Mouse (Mus musculus): ENCODE measurements at regions not wholly inside any gene's neighbourhood (a gene's known extent, or its start where the extent isn't known, plus 50 kb on each side); places are given as distances from the start of the nearest gene placed in this dataset.

- Histone ChIP-seq H3K9ac (ENCODE audit: low read depth, low read length) (no peak overlapping the region), H3K9me3 (ENCODE audit: control insufficient read depth, low read length) (no peaks in the 10 kb centered on the region), H3K36me3 (ENCODE audit: control insufficient read depth, insufficient read depth, low read length) (no peaks in the 10 kb centered on the region), H3K4me1 (ENCODE audit: control insufficient read depth, insufficient read depth, low read length) (no peaks in the 10 kb centered on the region), H3K4me3 (ENCODE audit: low read length) (no peak overlapping the region), H3K4me2 (ENCODE audit: low read depth, low read length) (no peak overlapping the region), H3K27ac (ENCODE audit: low read length) (no peak overlapping the region), H3K27me3 (replicated peaks; ENCODE audit: control insufficient read depth, insufficient read depth, low read length) (no peaks in the 10 kb centered on the region)
- 68% methylated on average over 4 of the region's 4 CpGs for WGBS
- no peak for ATAC-seq
These were observed 252.4 kb upstream of the Habp2 start for GRCm38 (mm10) chr19:56034552-56034951.

GRCm38 (mm10) chr19:56037584-56037983 is 249.4 kb upstream of the Habp2 start:
- H3K9ac ChIP-seq (ENCODE audit: low read depth, low read length): no peak overlapping the region
- no peaks in the 10 kb centered on the region for H3K9me3 ChIP-seq (ENCODE audit: control insufficient read depth, low read length)
- 72% methylated on average over 3 of the region's 3 CpGs for WGBS
- no peaks in the 10 kb centered on the region for H3K4me1 ChIP-seq (ENCODE audit: control insufficient read depth, insufficient read depth, low read length)
- H3K27me3 ChIP-seq (replicated peaks; ENCODE audit: control insufficient read depth, insufficient read depth, low read length): no peaks in the 10 kb centered on the region
- H3K36me3 ChIP-seq (ENCODE audit: control insufficient read depth, insufficient read depth, low read length): no peaks in the 10 kb centered on the region
- no peak overlapping the region for H3K4me3 ChIP-seq (ENCODE audit: low read length)
- no peak overlapping the region for H3K4me2 ChIP-seq (ENCODE audit: low read depth, low read length)
- ATAC-seq: no peak
- no peak overlapping the region for H3K27ac ChIP-seq (ENCODE audit: low read length)

- H3K4me2 ChIP-seq (ENCODE audit: low read depth, low read length): no peak overlapping the region
- 73% methylated on average over 17 of the region's 17 CpGs for WGBS
- no peak overlapping the region for H3K27ac ChIP-seq (ENCODE audit: low read length)
- H3K4me1 ChIP-seq (ENCODE audit: control insufficient read depth, insufficient read depth, low read length): no peaks in the 10 kb centered on the region
- H3K36me3 ChIP-seq (ENCODE audit: control insufficient read depth, insufficient read depth, low read length): no peaks in the 10 kb centered on the region
- no peak overlapping the region for H3K9ac ChIP-seq (ENCODE audit: low read depth, low read length)
- H3K27me3 ChIP-seq (replicated peaks; ENCODE audit: control insufficient read depth, insufficient read depth, low read length): no peaks in the 10 kb centered on the region
- H3K9me3 ChIP-seq (ENCODE audit: control insufficient read depth, low read length): no peaks in the 10 kb centered on the region
- H3K4me3 ChIP-seq (ENCODE audit: low read length): no peak overlapping the region
- no peak for ATAC-seq
These were observed 247.6 kb upstream of the Habp2 start for GRCm38 (mm10) chr19:56039091-56040004.

- no peak for ATAC-seq
These were observed 245.0 kb upstream of the Habp2 start for GRCm38 (mm10) chr19:56041930-56042329.

GRCm38 (mm10) chr19:56046784-56047390 is 240.1 kb upstream of the Habp2 start:
- Histone ChIP-seq H3K4me3 (ENCODE audit: low read length) (no peak overlapping the region), H3K27ac (ENCODE audit: low read length) (no peak overlapping the region), H3K36me3 (ENCODE audit: control insufficient read depth, insufficient read depth, low read length) (no peaks in the 10 kb centered on the region), H3K4me1 (ENCODE audit: control insufficient read depth, insufficient read depth, low read length) (no peaks in the 10 kb centered on the region), H3K27me3 (replicated peaks; ENCODE audit: control insufficient read depth, insufficient read depth, low read length) (no peaks in the 10 kb centered on the region), H3K9me3 (ENCODE audit: control insufficient read depth, low read length) (no peaks in the 10 kb centered on the region), H3K9ac (ENCODE audit: low read depth, low read length) (no peak overlapping the region), H3K4me2 (ENCODE audit: low read depth, low read length) (no peak overlapping the region)
- ATAC-seq: no peak
- 84% methylated on average over 16 of the region's 16 CpGs for WGBS

More at GRCm38 (mm10) chr19:56041930-56042329, 245.0 kb upstream of the Habp2 start:
- Histone ChIP-seq H3K36me3 (ENCODE audit: control insufficient read depth, insufficient read depth, low read length) (no peaks in the 10 kb centered on the region), H3K27ac (ENCODE audit: low read length) (no peak overlapping the region), H3K9ac (ENCODE audit: low read depth, low read length) (no peak overlapping the region), H3K9me3 (ENCODE audit: control insufficient read depth, low read length) (no peaks in the 10 kb centered on the region), H3K4me1 (ENCODE audit: control insufficient read depth, insufficient read depth, low read length) (no peaks in the 10 kb centered on the region), H3K27me3 (replicated peaks; ENCODE audit: control insufficient read depth, insufficient read depth, low read length) (no peaks in the 10 kb centered on the region), H3K4me3 (ENCODE audit: low read length) (no peak overlapping the region), H3K4me2 (ENCODE audit: low read depth, low read length) (no peak overlapping the region)
- WGBS: 89% methylated on average over 3 of the region's 3 CpGs

- Histone ChIP-seq H3K9me3 (ENCODE audit: control insufficient read depth, low read length) (no peaks in the 10 kb centered on the region), H3K27me3 (replicated peaks; ENCODE audit: control insufficient read depth, insufficient read depth, low read length) (no peaks in the 10 kb centered on the region), H3K9ac (ENCODE audit: low read depth, low read length) (no peak overlapping the region), H3K4me1 (ENCODE audit: control insufficient read depth, insufficient read depth, low read length) (no peaks in the 10 kb centered on the region), H3K36me3 (ENCODE audit: control insufficient read depth, insufficient read depth, low read length) (no peaks in the 10 kb centered on the region), H3K4me3 (ENCODE audit: low read length) (no peak overlapping the region), H3K27ac (ENCODE audit: low read length) (no peak overlapping the region), H3K4me2 (ENCODE audit: low read depth, low read length) (no peak overlapping the region)
- ATAC-seq: no peak
- 92% methylated on average over 8 of the region's 8 CpGs for WGBS
These were observed 232.8 kb upstream of the Habp2 start for GRCm38 (mm10) chr19:56054186-56054585.

GRCm38 (mm10) chr19:56056397-56056796 is 230.5 kb upstream of the Habp2 start:
- no peaks in the 10 kb centered on the region for H3K36me3 ChIP-seq (ENCODE audit: control insufficient read depth, insufficient read depth, low read length)
- no peak overlapping the region for H3K27ac ChIP-seq (ENCODE audit: low read length)
- H3K4me2 ChIP-seq (ENCODE audit: low read depth, low read length): no peak overlapping the region
- no peak for ATAC-seq
- no peak overlapping the region for H3K4me3 ChIP-seq (ENCODE audit: low read length)
- no peaks in the 10 kb centered on the region for H3K4me1 ChIP-seq (ENCODE audit: control insufficient read depth, insufficient read depth, low read length)
- 76% methylated on average over 6 of the region's 6 CpGs for WGBS
- H3K9me3 ChIP-seq (ENCODE audit: control insufficient read depth, low read length): no peaks in the 10 kb centered on the region
- no peak overlapping the region for H3K9ac ChIP-seq (ENCODE audit: low read depth, low read length)
- H3K27me3 ChIP-seq (replicated peaks; ENCODE audit: control insufficient read depth, insufficient read depth, low read length): no peaks in the 10 kb centered on the region

GRCm38 (mm10) chr19:56061882-56062540 is 224.9 kb upstream of the Habp2 start:
- WGBS: 67% methylated on average over 10 of the region's 10 CpGs
- no peak overlapping the region for H3K4me3 ChIP-seq (ENCODE audit: low read length)
- no peak overlapping the region for H3K4me2 ChIP-seq (ENCODE audit: low read depth, low read length)
- H3K9me3 ChIP-seq (ENCODE audit: control insufficient read depth, low read length): no peaks in the 10 kb centered on the region
- ATAC-seq: no peak
- no peak overlapping the region for H3K27ac ChIP-seq (ENCODE audit: low read length)
- H3K4me1 ChIP-seq (ENCODE audit: control insufficient read depth, insufficient read depth, low read length): no peaks in the 10 kb centered on the region
- no peaks in the 10 kb centered on the region for H3K27me3 ChIP-seq (replicated peaks; ENCODE audit: control insufficient read depth, insufficient read depth, low read length)
- H3K36me3 ChIP-seq (ENCODE audit: control insufficient read depth, insufficient read depth, low read length): no peaks in the 10 kb centered on the region
- no peak overlapping the region for H3K9ac ChIP-seq (ENCODE audit: low read depth, low read length)

- H3K9ac ChIP-seq (ENCODE audit: low read depth, low read length): no peak overlapping the region
- 73% methylated on average over 5 of the region's 5 CpGs for WGBS
- no peak for ATAC-seq
These were observed 223.8 kb upstream of the Habp2 start for GRCm38 (mm10) chr19:56063099-56063498.

More at GRCm38 (mm10) chr19:56063099-56063498, 223.8 kb upstream of the Habp2 start:
- Histone ChIP-seq H3K4me2 (ENCODE audit: low read depth, low read length) (no peak overlapping the region), H3K27ac (ENCODE audit: low read length) (no peak overlapping the region), H3K9me3 (ENCODE audit: control insufficient read depth, low read length) (no peaks in the 10 kb centered on the region), H3K4me1 (ENCODE audit: control insufficient read depth, insufficient read depth, low read length) (no peaks in the 10 kb centered on the region), H3K36me3 (ENCODE audit: control insufficient read depth, insufficient read depth, low read length) (no peaks in the 10 kb centered on the region), H3K4me3 (ENCODE audit: low read length) (no peak overlapping the region), H3K27me3 (replicated peaks; ENCODE audit: control insufficient read depth, insufficient read depth, low read length) (no peaks in the 10 kb centered on the region)
